Mouse (Mus musculus) Muller cell, postnatal 12 days (primary cell): ENCODE measurements around the gene Cacnb1.
A peak's percentile ranks its signal among the peaks of the same experiment; 100 is the strongest.

Experiments
- DNase-seq: peaks from one replicate; pipeline ENCODE4 v3.0.0-alpha.2; 2015; ENCODE audit errors: inconsistent ontology term

Cacnb1 gene

GRCm38 (mm10) chr11:97986738-97987465 lies 35.9 kb downstream of the Cacnb1 start:
- no peak for DNase-seq

DNA sequence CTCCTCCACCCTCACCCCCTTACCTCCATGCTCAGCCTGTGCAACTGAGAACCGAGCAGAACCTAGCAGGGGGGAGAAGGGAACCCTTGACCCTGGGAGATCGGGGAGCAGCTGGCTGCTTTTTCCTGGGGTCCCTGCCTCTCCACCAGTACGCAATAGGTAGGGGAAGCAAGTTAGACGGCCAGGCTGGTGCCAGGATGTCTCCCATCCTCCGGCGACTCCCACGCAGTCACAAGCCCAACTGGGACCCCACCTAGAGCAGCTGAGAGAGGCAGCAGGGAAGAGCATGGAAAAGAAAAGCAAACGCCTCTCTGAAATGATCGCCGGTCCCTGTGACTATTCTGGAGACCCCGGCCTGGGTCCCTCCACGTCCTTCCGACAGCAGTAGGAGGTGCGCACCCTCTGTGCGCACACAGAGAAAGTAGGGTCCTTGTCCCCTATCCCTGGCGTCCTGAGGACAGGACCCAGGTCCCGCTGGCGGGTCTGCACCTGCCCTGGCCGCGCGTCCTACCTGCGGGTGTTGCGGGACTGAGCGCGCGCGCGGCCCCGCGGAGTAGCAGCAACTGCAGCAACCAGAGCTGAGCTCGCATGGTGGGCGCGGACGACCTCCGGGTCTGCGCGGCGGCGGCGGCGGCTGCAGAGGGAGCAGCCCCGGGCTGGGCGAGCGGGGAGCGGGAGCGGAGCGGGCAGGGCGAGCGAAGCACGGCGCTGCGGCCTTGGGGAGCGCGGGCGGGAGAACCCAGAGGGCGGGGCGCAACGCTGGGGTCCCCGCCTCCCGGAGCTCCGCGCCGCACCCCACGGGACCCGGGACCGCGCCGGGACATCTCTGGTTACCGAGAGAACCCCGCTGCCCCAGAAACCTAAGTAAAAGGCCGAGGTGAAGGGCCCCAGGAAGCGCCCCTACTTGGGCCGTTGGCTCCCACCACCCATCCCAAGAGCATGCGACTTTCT lies 36.8 kb downstream of the Cacnb1 start, which contains the start of gene Plxdc1:
Plxdc1 (minus strand) TSS at position 718 of the 951 bp plus-strand sequence.
- peak; percentile 54 for DNase-seq

- no peak for DNase-seq
These were observed 38.9 kb downstream of the Cacnb1 start for GRCm38 (mm10) chr11:97983983-97984382.

- DNase-seq = no peak
These were observed 39.3 kb downstream of the Cacnb1 start for GRCm38 (mm10) chr11:97983506-97983905.

- no peak for DNase-seq
These were observed 40.1 kb downstream of the Cacnb1 start for GRCm38 (mm10) chr11:97982721-97983120.

DNA sequence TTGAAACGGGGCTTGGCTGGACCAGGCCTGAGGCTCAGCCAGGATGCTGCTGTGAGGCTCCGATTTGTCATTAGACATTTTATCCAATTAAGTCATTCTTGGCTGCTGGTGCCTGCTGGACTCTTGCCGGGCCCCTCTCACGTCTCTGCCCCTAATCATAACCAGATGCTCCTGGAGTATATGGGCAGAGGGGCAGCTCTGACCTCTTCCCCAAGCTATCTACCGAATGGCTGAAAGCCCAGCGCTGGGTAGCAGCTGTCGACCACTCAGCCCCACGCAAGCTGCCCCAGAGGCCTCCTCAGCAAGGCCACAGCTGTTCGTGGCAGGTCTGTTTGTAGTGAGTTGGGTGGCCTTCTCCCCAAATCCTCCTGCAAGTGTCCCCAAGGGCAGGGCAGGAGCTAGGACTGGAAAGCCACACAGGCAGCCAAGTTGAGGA lies 42.3 kb downstream of the Cacnb1 start:
- peak; percentile 78 for DNase-seq

DNA sequence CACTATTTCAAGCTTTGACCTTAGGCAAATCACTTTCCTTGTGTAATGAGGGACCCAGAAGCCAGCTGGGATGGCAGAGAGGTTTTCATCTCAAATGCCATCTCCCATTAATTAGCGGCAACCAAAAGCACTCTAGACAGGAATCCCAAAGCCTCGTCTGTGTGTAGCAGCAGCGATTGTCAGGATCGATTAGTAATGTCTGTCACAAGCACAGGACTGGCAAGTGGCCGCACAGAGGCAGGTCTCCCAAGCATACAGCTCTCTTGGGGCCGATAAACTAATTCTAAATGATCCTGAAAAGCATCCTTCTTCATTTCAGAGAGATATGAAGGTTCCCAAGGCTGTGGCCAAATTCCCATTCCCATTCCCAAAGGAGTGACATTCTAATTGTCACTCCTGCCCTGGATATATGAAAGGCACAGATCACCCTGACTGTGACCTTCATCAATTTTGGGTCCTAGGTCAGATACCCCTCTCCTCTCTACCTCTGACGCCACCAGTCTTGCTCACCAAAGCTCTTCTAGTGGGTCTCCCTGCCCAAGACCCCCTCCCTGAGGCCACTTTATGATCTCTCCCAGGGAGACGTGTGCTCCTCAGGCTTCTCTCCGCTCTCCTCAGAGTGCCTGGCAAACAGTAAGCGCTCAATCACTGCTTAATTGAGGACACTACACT lies 42.9 kb downstream of the Cacnb1 start:
- DNase-seq = peak; percentile 58

- no peak for DNase-seq
These were observed 44.4 kb downstream of the Cacnb1 start for GRCm38 (mm10) chr11:97978392-97978791.

- DNase-seq = no peak
These were observed 45.0 kb downstream of the Cacnb1 start for GRCm38 (mm10) chr11:97977797-97978196.

- peak; percentile 46 for DNase-seq
These were observed 48.1 kb downstream of the Cacnb1 start for GRCm38 (mm10) chr11:97974746-97975145.

DNA sequence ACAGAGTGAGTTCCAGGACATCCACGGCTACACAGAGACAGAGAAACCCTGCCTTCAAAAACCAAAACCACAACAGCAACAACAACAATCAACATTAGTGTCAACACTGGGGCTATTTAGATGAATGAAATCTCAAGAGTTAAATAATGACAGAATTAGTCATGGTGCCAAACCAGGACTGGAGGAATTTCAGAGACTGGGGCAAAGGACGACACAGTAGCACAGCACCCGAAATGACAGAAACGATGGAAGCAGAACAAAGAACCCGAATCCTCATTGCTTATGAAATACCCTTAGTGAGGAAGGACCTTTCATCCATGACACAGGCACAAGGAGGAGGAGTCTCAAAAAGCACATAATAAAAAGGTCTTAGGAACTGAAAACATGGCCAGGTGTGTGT lies 48.7 kb downstream of the Cacnb1 start:
- no peak for DNase-seq

DNA sequence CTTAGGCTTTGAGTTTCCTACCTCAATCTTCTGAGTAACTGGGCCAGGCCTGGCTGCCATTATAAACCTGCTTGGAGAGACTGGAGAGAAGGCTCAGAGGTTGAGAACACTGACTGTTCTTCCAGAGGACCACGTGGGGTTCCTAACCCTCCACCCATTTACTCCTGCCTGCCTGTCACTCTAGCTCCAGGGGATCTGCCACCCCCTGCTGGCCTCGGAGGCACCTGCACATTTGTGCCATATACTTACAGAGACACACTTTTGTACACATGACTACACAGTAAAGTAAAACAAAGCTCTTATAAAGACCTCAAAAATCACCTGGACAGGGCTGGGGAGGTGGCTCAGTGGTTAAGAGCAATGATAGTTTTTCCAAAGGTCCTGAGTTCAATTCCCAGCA lies 50.4 kb downstream of the Cacnb1 start:
- no peak for DNase-seq

DNA sequence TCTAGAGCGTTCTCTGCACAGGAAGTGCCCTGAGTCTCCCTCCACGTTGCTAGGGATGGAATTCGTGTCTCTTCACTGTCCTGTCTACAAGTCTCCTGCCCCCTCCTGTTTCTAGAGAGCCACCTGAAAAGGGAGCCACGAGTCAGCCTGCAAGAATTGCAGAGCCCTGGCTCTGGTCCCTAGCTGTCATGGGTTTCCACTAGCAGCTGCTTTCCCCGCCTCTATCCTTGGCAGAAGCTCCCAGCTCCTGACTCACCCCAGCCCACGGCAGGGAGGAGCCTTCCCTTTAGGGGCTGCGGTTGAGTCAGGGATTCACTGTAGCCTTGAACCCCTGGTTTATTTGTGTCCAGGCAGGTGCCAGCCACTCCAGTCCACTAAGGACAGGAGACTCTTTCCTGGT lies 51.6 kb downstream of the Cacnb1 start:
- DNase-seq = peak; percentile 93

DNA sequence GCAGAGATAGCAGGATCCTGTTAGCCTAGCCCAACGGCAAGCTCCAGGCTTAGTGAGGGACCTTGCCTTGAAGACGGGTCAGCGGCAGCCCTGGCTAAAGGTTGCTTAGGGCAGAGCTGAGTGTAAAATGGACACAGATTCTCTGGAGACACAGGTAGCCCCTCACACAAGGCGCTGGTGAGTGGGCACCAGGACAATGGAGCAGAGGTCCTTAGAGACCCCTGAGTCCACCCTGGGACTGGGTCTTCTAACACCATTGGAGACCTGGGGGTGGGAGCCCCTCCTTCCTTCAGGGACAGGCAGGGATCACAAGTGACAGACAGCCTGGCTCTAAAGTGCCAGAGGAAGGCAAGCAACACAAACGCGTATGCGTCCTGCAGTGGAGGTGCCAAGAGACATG lies 52.1 kb downstream of the Cacnb1 start:
- DNase-seq = no peak

- DNase-seq = no peak
These were observed 54.4 kb downstream of the Cacnb1 start for GRCm38 (mm10) chr11:97968385-97968784.

DNA sequence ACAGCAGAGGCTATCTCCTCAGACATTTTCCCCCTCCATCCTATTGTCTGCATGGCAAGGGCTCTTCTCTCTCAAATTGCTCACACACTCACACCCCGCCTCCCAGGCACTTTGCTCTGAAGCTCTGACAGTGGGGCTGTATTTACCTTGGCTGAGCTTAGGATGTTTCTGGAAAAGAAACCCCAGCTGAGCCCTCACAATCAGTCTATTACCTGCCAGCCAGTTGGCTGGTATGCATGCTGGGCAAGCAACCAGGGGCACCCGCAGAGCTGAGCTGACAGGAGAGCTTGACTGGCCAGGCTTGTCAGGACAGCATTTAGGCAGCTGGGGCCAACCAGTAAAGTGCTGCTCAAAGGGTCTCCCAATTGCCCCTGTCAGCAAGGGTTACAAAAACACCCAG lies 55.7 kb downstream of the Cacnb1 start:
- peak; percentile 89 for DNase-seq

DNA sequence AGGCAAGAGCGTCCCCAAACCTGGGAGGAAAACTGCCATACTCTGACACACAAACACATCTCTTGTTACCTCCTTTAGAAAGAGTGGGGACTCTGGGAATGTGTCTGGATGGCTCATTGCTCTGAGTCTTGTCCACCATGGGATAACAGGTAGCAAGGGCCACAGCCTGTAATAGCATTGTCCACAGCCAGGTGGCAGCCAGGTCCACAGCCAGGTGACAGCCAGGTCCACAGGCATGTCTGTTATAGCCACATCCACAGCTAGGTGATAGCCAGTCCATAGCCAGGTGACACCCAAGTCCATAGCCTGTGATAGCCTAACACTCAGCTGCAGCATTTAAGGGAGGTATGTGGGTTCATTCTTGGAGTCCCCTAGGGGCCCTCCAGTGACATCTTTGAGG lies 61.9 kb downstream of the Cacnb1 start:
- DNase-seq = no peak

GRCm38 (mm10) chr11:97959300-97959680 lies 63.5 kb downstream of the Cacnb1 start:
- peak; percentile 87 for DNase-seq

GRCm38 (mm10) chr11:97958641-97959299 lies 64.1 kb downstream of the Cacnb1 start:
- DNase-seq = no peak

- DNase-seq = peak; percentile 83
These were observed 65.8 kb downstream of the Cacnb1 start for GRCm38 (mm10) chr11:97956905-97957560.

- DNase-seq = no peak
These were observed 66.9 kb downstream of the Cacnb1 start for GRCm38 (mm10) chr11:97955915-97956314.
